Mouse (Mus musculus) induced T-regulatory cell, adult 2 months (primary cell): ENCODE measurements around the gene Ccdc163.
A peak's percentile ranks its signal among the peaks of the same experiment; 100 is the strongest.

ENCODE experiments used
- DNase-seq: peaks from one replicate; pipeline ENCODE4 v3.0.0-alpha.2; 2012; ENCODE audit warnings: low read depth

The Ccdc163 gene

GRCm38 (mm10) chr4:116780541-116780940 lies 72.2 kb downstream of the Ccdc163 start:
- no peak for DNase-seq

GRCm38 (mm10) chr4:116781366-116781765 lies 73.1 kb downstream of the Ccdc163 start:
- DNase-seq, result no peak

- no peak for DNase-seq
These were observed 73.9 kb downstream of the Ccdc163 start for GRCm38 (mm10) chr4:116782171-116782570.

- peak; percentile 35 for DNase-seq
These were observed 78.3 kb downstream of the Ccdc163 start for GRCm38 (mm10) chr4:116786587-116786986.

- DNase-seq, result no peak
These were observed 79.9 kb downstream of the Ccdc163 start for GRCm38 (mm10) chr4:116787985-116788760.

GRCm38 (mm10) chr4:116788956-116789355 lies 80.6 kb downstream of the Ccdc163 start:
- peak; percentile 90 for DNase-seq

GRCm38 (mm10) chr4:116792453-116792852 lies 84.1 kb downstream of the Ccdc163 start:
- no peak for DNase-seq

- DNase-seq, result no peak
These were observed 86.0 kb downstream of the Ccdc163 start for GRCm38 (mm10) chr4:116794273-116794672.

- no peak for DNase-seq
These were observed 88.3 kb downstream of the Ccdc163 start for GRCm38 (mm10) chr4:116796442-116797110.

- DNase-seq, result peak; percentile 66
These were observed 91.6 kb downstream of the Ccdc163 start for GRCm38 (mm10) chr4:116799901-116800300.
